Mouse (Mus musculus) cerebellum, adult 2 months (tissue): ENCODE measurements around the gene Atrnl1.

Experiments
- CTCF ChIP-seq: fragments of 200-500 bp; IDR thresholded peaks from 2 replicates; pipeline ENCODE4 v1.5.1; 2011; ENCODE audit warnings: low read depth, mild to moderate bottlenecking, control low read depth, low read length, moderate library complexity, borderline replicate concordance; ENCODE audit not compliant: insufficient read depth
- POLR2A ChIP-seq: fragments of 200-500 bp; IDR thresholded peaks from 2 replicates; pipeline ENCODE4 v1.6.1; 2011; ENCODE audit warnings: low read length, control low read depth, borderline replicate concordance; ENCODE audit not compliant: insufficient read depth

DNA sequence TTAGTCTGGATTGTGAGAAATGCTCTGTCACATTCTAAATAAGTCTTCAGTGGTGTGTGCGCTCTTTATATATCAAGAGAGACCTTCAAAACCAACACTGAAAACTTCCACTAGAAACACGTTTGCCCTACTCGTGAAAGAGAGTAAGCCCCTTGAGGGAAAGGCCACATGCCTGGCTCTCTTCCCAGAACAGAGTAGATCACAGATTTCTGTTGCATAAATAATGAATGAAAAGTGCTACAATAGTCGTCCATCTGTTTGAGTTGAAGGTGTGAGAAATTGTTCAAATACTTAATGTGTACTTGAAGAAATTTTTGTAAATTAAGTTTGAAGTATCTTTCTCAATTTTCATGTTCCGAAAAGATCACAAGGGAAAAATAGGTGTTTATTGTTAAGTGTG, 312.2 kb downstream of the Atrnl1 start:
- no peak for TF ChIP-seq CTCF
- TF ChIP-seq POLR2A: no peak
